ENCODE assay signal across 8 mouse cellular contexts in the genomic region with DNA sequence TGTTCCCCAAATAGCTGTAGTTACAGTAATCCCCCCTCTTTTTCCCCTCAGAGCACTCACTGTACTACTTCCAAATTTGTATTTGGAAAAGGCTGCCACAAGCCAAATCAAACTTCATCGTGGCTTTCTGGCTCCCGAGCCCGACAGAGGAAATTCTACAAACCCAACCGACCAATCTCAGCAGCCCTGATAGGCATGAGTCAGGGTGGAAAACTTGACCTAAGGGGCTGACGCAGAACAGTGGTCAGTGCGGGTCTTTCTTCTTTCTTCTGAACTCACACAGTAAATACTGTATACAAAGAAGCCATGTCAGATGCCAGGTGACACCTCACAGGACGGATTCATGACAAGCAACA.
A peak's percentile ranks its signal among the peaks of the same experiment; 100 is the strongest.
DNase-seq lines count a peak whose midpoint lies in the region; ATAC-seq and TF ChIP-seq lines count a peak whose summit lies in the region.

No protein-coding gene starts in this region.

- no peak overlapping the region; the same call in 1 of the 2 replicates for H3K9ac ChIP-seq in lung, embryonic 14.5 days
- no peak overlapping the region for H3K9ac ChIP-seq in stomach, embryonic 14.5 days (replicated peaks; ENCODE audit: low read depth, low read length)

- 0 out of 2 replicates have a peak overlapping the region, but pooled peaks have one; percentile 4 for H3K4me2 ChIP-seq in lung, embryonic 14.5 days
- H3K4me2 ChIP-seq in stomach, embryonic 14.5 days (replicated peaks; ENCODE audit: low read depth, low read length), result no peak overlapping the region

- no peaks in the 10 kb centered on the region for H3K27me3 ChIP-seq in lung, embryonic 14.5 days (ENCODE audit: insufficient read depth, low read length)
- no peaks in the 10 kb centered on the region for H3K27me3 ChIP-seq in limb, embryonic 10.5 days (ENCODE audit: low read depth, poor library complexity, severe bottlenecking)
- no peaks in the 10 kb centered on the region for H3K27me3 ChIP-seq in stomach, embryonic 14.5 days (ENCODE audit: control insufficient read depth, insufficient read depth, low read length)

- H3K9me3 ChIP-seq in lung, embryonic 14.5 days (ENCODE audit: low read depth, low read length), result no peaks in the 10 kb centered on the region
- H3K9me3 ChIP-seq in limb, embryonic 10.5 days (replicated peaks), result no peaks in the 10 kb centered on the region
- H3K9me3 ChIP-seq in stomach, embryonic 14.5 days (ENCODE audit: control insufficient read depth, low read depth, low read length), result no peaks in the 10 kb centered on the region

- no peak for DNase-seq in lung, embryonic 14.5 days
- DNase-seq in lung, adult 2 months, result no peak
- peak; percentile 56 for DNase-seq in heart, adult 8-10 months (ENCODE audit: low spot score)
- no peak for DNase-seq in limb, embryonic 10.5 days (ENCODE audit: low spot score)
- no peak for DNase-seq in T-cell, adult 2 months (ENCODE audit: low spot score)
- no peak for DNase-seq in cerebellum, postnatal 25 days
- DNase-seq in right cerebral cortex, postnatal 36 days (ENCODE audit: low spot score in 2 of 2), result no peak

- peak overlapping the region; percentile 75 for H3K27ac ChIP-seq in lung, embryonic 14.5 days (ENCODE audit: low read depth)
- peak overlapping the region; percentile 82 for H3K27ac ChIP-seq in limb, embryonic 10.5 days
- H3K27ac ChIP-seq in stomach, embryonic 14.5 days (ENCODE audit: low read length), result peak overlapping the region; percentile 59

- H3K4me1 ChIP-seq in lung, embryonic 14.5 days (ENCODE audit: insufficient read depth), result peaks cover 29% of the 10 kb centered on the region
- peaks cover 17% of the 10 kb centered on the region for H3K4me1 ChIP-seq in lung, adult 2 months (ENCODE audit: control insufficient read depth, insufficient read depth, low read length)
- peaks cover 50% of the 10 kb centered on the region for H3K4me1 ChIP-seq in limb, embryonic 10.5 days
- peaks cover 27% of the 10 kb centered on the region for H3K4me1 ChIP-seq in stomach, embryonic 14.5 days (ENCODE audit: control insufficient read depth, insufficient read depth, low read length)

- TF ChIP-seq CTCF in lung, embryonic 14.5 days (IDR thresholded peaks at IDR 0.05; ENCODE audit: low read depth), result no peak
- TF ChIP-seq CTCF in lung, adult 2 months (IDR thresholded peaks at IDR 0.05; ENCODE audit: insufficient read depth, low read length), result no peak

- peaks cover 1% of the 10 kb centered on the region for H3K36me3 ChIP-seq in lung, embryonic 14.5 days (ENCODE audit: insufficient read depth)
- H3K36me3 ChIP-seq in limb, embryonic 10.5 days, result no peaks in the 10 kb centered on the region
- no peaks in the 10 kb centered on the region for H3K36me3 ChIP-seq in stomach, embryonic 14.5 days (ENCODE audit: control insufficient read depth, insufficient read depth, low read length)

- 18% methylated on average over 7 of the region's 7 CpGs for WGBS in lung, embryonic 14.5 days
- WGBS in lung, adult 2 months, result 14% methylated on average over 7 of the region's 7 CpGs
- WGBS in limb, embryonic 10.5 days, result 82% methylated on average over 7 of the region's 7 CpGs
- 36% methylated on average over 7 of the region's 7 CpGs for WGBS in stomach, embryonic 14.5 days

- TF ChIP-seq POLR2A in lung, adult 2 months (IDR thresholded peaks at IDR 0.05; ENCODE audit: borderline replicate concordance, extremely low read depth, low read depth, low read length), result no peak

- H3K4me3 ChIP-seq in lung, embryonic 14.5 days (ENCODE audit: low read depth, low read length), result no peak overlapping the region
- no peak overlapping the region for H3K4me3 ChIP-seq in lung, adult 2 months (replicated peaks; ENCODE audit: extremely low read depth, low read depth, low read length)
- H3K4me3 ChIP-seq in limb, embryonic 10.5 days, result no peak overlapping the region
- H3K4me3 ChIP-seq in stomach, embryonic 14.5 days (ENCODE audit: low read depth, low read length), result no peak overlapping the region

- peak; percentile 19; the same call in 1 of the 2 replicates for ATAC-seq in lung, embryonic 14.5 days (ENCODE audit: insufficient read depth)
- no peak for ATAC-seq in stomach, embryonic 14.5 days (ENCODE audit: insufficient number of reproducible peaks, insufficient read depth, low FRiP score, low read depth)
